Mouse (Mus musculus) bone marrow macrophage, adult 2 months (primary cell): ENCODE results near the gene Copg2. TPM values are rescaled to one million over a fixed set of nuclear protein-coding genes. Genes with fewer than 3 reads are reported as not detected.

Source experiments
- H3K27ac ChIP-seq: 2 replicates; pipeline ENCODE4 v1.5.1; 2012; ENCODE audit warnings: low read depth, low read length; ENCODE audit not compliant: insufficient read depth
- H3K4me1 ChIP-seq: 2 replicates; pipeline ENCODE4 v1.6.1; 2012; ENCODE audit warnings: low read length; ENCODE audit not compliant: control insufficient read depth, insufficient read depth
- H3K4me3 ChIP-seq: 2 replicates; pipeline ENCODE4 v1.5.1; 2012; ENCODE audit warnings: mild to moderate bottlenecking, low read length, moderate library complexity; ENCODE audit not compliant: insufficient read depth
- CTCF ChIP-seq: IDR thresholded peaks from 2 replicates; pipeline ENCODE4 v1.5.1; 2012; ENCODE audit warnings: low read depth, mild to moderate bottlenecking, low read length, moderate library complexity
- POLR2A ChIP-seq: IDR thresholded peaks from 2 replicates; pipeline ENCODE4 v1.6.1; 2012; ENCODE audit warnings: mild to moderate bottlenecking, low read depth, low read length, borderline replicate concordance
- polyA plus RNA-seq: library from polyadenylated mRNA; stranded (reverse); fragments of >200 nt; gene quantifications from 2 replicates; pipeline ENCODE4 v1.2.4, GENCODE M21; 2012; ENCODE audit not compliant: missing spikeins, insufficient read depth, insufficient read length

The Copg2 gene
- 24.1 and 28.0 TPM in 2 replicates for polyA plus RNA-seq

GRCm38 (mm10) chr6:30896195-30896985 lies at the start of gene Copg2:
TSS of gene Copg2 (minus strand) at chr6:30896794.
- Histone ChIP-seq H3K4me1 (peaks cover 7% of the 10 kb centered on the region), H3K27ac (peak within 1 kb of the TSS; percentile 72), H3K4me3 (peak within 1 kb of the TSS; percentile 95)
- TF ChIP-seq POLR2A (no peak), CTCF (no peak)

DNA sequence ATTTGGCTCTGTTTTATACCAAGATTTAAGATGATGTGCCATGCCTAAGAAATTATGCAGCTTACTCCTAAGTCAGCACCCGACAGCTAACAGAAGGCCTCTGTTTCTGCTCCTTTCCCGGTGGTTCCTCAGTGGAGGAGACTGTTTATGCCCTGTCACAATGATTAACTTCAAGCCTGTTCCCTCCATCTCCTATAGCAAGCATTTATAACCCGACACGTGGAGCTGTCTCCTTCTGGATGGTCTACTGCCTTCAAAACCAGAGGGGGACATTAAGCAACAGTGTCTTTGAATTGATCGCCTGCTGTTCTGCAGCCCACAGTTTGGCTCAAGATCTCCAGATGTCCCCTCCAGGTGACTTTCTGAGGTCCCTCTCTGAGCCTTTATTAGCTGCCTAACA lies 42.7 kb upstream of the Copg2 start:
- TF ChIP-seq CTCF (no peak), POLR2A (no peak)
- H3K4me1 ChIP-seq, result no peaks in the 10 kb centered on the region
- no peak overlapping the region for H3K27ac ChIP-seq
- H3K4me3 ChIP-seq, result no peak overlapping the region

- no peak for TF ChIP-seq CTCF
- no peak for TF ChIP-seq POLR2A
- no peak overlapping the region for H3K27ac ChIP-seq
- H3K4me1 ChIP-seq, result no peaks in the 10 kb centered on the region
- no peak overlapping the region for H3K4me3 ChIP-seq
Observed at GRCm38 (mm10) chr6:30922821-30923220, 26.2 kb upstream of the Copg2 start.

- Histone ChIP-seq H3K4me1 (no peaks in the 10 kb centered on the region), H3K4me3 (no peak overlapping the region), H3K27ac (no peak overlapping the region)
- TF ChIP-seq CTCF (no peak), POLR2A (no peak)
Observed at GRCm38 (mm10) chr6:30921826-30922225, 25.2 kb upstream of the Copg2 start.

GRCm38 (mm10) chr6:30920834-30921675 lies 24.5 kb upstream of the Copg2 start:
- no peak overlapping the region for H3K4me3 ChIP-seq

DNA sequence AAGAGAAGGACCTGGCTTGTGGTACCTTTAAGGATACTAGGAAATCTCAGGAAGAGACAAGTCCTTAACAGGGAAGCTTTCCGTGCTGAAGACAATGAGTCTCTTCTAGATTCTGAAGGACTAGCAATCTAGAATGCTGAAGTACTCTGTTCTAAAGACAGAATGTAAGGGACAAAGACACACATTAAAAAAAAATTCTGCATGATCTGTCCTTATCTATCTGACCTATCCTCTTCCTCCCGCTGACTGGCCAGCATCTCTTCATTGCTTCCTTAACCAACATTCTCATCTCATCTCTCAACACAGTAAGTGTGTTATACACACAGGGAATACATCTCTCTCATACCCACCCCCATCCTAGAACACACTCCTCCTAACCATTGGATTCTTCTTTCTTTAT lies 18.9 kb upstream of the Copg2 start, which contains the start of gene Tsga13:
Gene Tsga13, minus strand, starts transcription at position 101 of the 400 bp plus-strand sequence.
- no peak within 1 kb of the TSS for H3K4me3 ChIP-seq
- TF ChIP-seq CTCF, result no peak
- no peak for TF ChIP-seq POLR2A
- H3K27ac ChIP-seq, result no peak within 1 kb of the TSS
- no peaks in the 10 kb centered on the region for H3K4me1 ChIP-seq

More at GRCm38 (mm10) chr6:30920834-30921675, 24.5 kb upstream of the Copg2 start:
- no peaks in the 10 kb centered on the region for H3K4me1 ChIP-seq
- TF ChIP-seq CTCF, result no peak
- TF ChIP-seq POLR2A, result no peak
- H3K27ac ChIP-seq, result no peak overlapping the region

DNA sequence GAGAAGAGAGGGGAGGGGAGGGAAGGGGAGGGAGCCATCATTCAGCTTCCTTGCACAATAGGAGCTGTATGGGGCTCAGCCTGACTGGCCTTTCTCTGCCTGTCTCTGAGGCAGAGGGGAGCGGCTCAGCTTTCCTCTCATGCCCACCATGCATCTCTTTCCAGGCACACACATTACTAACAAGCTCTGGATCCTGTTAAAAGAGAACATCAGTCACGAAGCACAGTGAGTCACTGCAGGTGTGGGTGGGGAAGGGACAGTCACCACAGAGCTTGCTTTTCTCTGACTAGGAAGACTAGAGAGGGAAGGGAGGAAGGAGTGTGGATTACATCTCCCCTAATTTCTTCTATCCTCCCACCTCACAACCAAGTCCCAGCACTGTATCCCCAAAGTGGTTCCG lies 11.4 kb upstream of the Copg2 start:
- H3K4me1 ChIP-seq, result no peaks in the 10 kb centered on the region
- no peak overlapping the region for H3K27ac ChIP-seq
- no peak overlapping the region for H3K4me3 ChIP-seq
- no peak for TF ChIP-seq POLR2A
- no peak for TF ChIP-seq CTCF

- Histone ChIP-seq H3K4me1 (no peaks in the 10 kb centered on the region), H3K27ac (no peak overlapping the region), H3K4me3 (no peak overlapping the region)
- TF ChIP-seq POLR2A (no peak), CTCF (no peak)
Observed at GRCm38 (mm10) chr6:30904911-30905310, 8.3 kb upstream of the Copg2 start.

GRCm38 (mm10) chr6:30904033-30904432 lies 7.4 kb upstream of the Copg2 start:
- no peak for TF ChIP-seq POLR2A
- no peak for TF ChIP-seq CTCF
- Histone ChIP-seq H3K27ac (no peak overlapping the region), H3K4me1 (no peaks in the 10 kb centered on the region), H3K4me3 (no peak overlapping the region)

DNA sequence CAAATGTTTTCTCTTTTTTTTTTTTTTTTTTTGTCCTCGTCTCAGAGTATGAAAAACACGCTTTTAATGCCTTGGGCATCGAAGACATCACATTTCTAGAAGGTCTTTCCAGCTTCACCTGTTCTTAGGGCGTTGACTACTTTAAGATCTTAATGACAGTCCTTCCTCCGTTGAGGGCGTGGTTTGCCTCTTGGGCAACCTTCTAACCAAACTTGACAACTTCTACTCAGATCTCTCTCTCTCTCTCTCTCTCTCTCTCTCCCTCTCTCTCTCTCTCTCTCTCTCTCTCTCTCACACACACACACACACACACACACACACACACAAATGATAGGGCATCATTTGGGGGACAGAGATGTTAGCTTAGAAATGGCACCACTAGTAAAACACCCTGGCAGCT lies 926 bp upstream of the Copg2 start:
- no peak overlapping the region for H3K27ac ChIP-seq
- H3K4me1 ChIP-seq, result peaks cover 7% of the 10 kb centered on the region
- no peak overlapping the region for H3K4me3 ChIP-seq
- no peak for TF ChIP-seq POLR2A
- no peak for TF ChIP-seq CTCF
